Mouse (Mus musculus) lung, embryonic 15.5 days (tissue): ENCODE results near the gene Ogt. TPM values are rescaled to one million over a fixed set of nuclear protein-coding genes. Genes with fewer than 3 reads are reported as not detected.

ENCODE experiments used
- ATAC-seq: fragments of 200-750 bp; cut with Nextera tagmentation; 2 replicates; pipeline ENCODE4 v1.8.0; 2017; ENCODE audit warnings: moderate number of reproducible peaks, borderline replicate concordance; ENCODE audit not compliant: low FRiP score, low TSS enrichment; ENCODE audit errors: extremely low read depth
- H3K27ac ChIP-seq: fragments of 300-500 bp; sonication (generic); 2 replicates; pipeline ENCODE4 v1.5.1; 2015; ENCODE audit warnings: moderate library complexity, mild to moderate bottlenecking, inconsistent platforms
- H3K27me3 ChIP-seq: fragments of 300-500 bp; sonication (generic); 2 replicates; pipeline ENCODE4 v1.6.1; 2015; ENCODE audit warnings: inconsistent platforms
- H3K36me3 ChIP-seq: fragments of 300-500 bp; sonication (generic); 2 replicates; pipeline ENCODE4 v1.6.1; 2015; ENCODE audit warnings: inconsistent platforms
- H3K4me1 ChIP-seq: fragments of 300-500 bp; sonication (generic); 2 replicates; pipeline ENCODE4 v1.6.1; 2015; ENCODE audit warnings: inconsistent platforms
- H3K4me2 ChIP-seq: fragments of 300-500 bp; sonication (generic); 2 replicates; pipeline ENCODE4 v1.6.1; 2015; ENCODE audit warnings: inconsistent platforms, mild to moderate bottlenecking, moderate library complexity
- H3K4me3 ChIP-seq: fragments of 300-500 bp; sonication (generic); 2 replicates; pipeline ENCODE4 v1.5.1; 2015; ENCODE audit warnings: mild to moderate bottlenecking, inconsistent platforms
- H3K9ac ChIP-seq: fragments of 300-500 bp; sonication (generic); 2 replicates; pipeline ENCODE4 v1.6.1; 2015; ENCODE audit warnings: inconsistent platforms
- H3K9me3 ChIP-seq: fragments of 300-500 bp; sonication (generic); 2 replicates; pipeline ENCODE4 v1.6.1; 2016; ENCODE audit warnings: inconsistent platforms
- WGBS: fragments of 180-500 bp; shearing (Covaris S2); methylation state at CpG from one replicate; pipeline ENCODE4 v1.1.7; 2015; 5-methylcytosine and 5-hydroxymethylcytosine counted together
- polyA plus RNA-seq: library from polyadenylated mRNA; unstranded; fragments of >200 nt; fragmentation: Nextera tagmentation; extraction: Ambion mirVana; gene quantifications from 2 replicates; pipeline ENCODE4 v1.2.1, GENCODE M21; 2015

Gene Ogt
- 128 and 134 TPM in 2 replicates for polyA plus RNA-seq

DNA sequence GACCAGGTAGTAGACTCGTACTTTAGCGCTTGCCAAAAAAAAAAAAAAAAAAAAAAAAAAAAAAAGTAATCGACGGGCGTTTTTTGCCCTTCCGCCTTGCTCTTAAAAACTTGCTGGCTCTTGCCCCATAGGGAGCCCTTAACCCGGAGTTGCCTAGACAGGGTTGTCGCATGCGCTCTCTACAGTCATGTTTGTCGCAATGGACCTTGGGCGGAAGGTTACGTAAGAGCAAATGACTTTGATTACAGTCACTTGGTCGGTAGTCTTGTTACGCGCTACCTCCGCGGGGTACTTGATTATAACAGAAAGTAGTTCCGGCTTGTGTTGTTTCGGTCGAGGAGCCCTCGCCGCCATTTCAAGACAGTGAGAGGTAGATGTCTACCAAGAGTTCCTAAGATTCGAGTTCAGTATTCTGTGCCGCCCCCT is at the start of gene Ogt:
Ogt (plus strand) TSS at position 320 of the 426 bp plus-strand sequence.
- ATAC-seq = peak; percentile 96
- Histone ChIP-seq H3K36me3 (no peaks in the 10 kb centered on the region), H3K27ac (peak within 1 kb of the TSS; percentile 71), H3K27me3 (peaks cover 22% of the 10 kb centered on the region; the same call in 1 of the 2 replicates), H3K4me3 (peak within 1 kb of the TSS; percentile 64), H3K9me3 (no peaks in the 10 kb centered on the region), H3K4me1 (0 out of 2 replicates have a peak, but pooled peaks cover 8% of the 10 kb centered on the region), H3K4me2 (peak within 1 kb of the TSS; percentile 49), H3K9ac (peak within 1 kb of the TSS; percentile 71)
- 11% methylated on average over 24 of the region's 24 CpGs for WGBS

DNA sequence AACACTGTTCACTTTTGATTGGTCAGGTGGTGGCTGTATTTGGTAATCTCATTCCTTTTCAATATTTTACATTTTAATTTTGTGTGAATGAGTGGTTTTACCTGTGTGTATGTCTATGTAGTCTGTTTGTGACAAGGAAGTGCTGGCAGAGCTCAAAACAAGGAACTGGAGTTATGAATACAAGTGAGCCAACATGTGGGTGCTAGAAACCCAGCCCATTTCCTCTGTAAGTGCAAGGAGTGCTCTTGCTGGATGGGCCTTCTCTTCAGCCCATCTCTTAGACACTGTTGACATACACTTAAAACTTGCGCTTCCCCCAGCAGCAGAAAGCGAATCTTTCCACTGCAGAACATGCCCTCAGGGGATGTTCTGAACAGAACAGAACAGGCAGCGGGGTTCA is 23.7 kb upstream of the Ogt start:
- Histone ChIP-seq H3K27ac (no peak overlapping the region), H3K27me3 (no peaks in the 10 kb centered on the region), H3K4me3 (no peak overlapping the region), H3K4me1 (no peaks in the 10 kb centered on the region), H3K9ac (no peak overlapping the region), H3K9me3 (no peaks in the 10 kb centered on the region), H3K36me3 (no peaks in the 10 kb centered on the region), H3K4me2 (no peak overlapping the region)
- WGBS = 84% methylated on average over 3 of the region's 3 CpGs
- no peak for ATAC-seq

DNA sequence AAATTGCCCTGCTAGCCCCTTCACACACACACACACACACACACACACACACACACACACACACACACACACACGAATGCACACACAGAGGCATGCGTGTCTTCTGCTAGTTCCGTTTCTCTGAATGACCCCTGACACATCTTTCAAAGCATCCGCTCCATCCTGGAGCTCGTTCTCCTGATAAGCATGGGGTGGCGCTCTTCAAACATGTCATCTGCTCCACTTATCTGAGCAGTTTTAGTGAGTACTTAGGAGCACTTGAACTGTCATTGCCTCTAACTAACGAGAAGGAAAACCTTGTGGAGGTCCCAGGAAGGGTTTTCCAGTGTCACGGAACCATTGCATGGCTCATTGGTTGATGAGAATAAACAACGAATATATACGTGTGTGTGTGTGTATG is 22.0 kb upstream of the Ogt start:
- 48% methylated on average over 10 of the region's 10 CpGs for WGBS
- H3K9ac ChIP-seq = no peak overlapping the region
- no peaks in the 10 kb centered on the region for H3K27me3 ChIP-seq
- H3K4me2 ChIP-seq = no peak overlapping the region
- H3K4me1 ChIP-seq = no peaks in the 10 kb centered on the region
- H3K4me3 ChIP-seq = no peak overlapping the region
- H3K27ac ChIP-seq = no peak overlapping the region
- ATAC-seq = no peak
- H3K9me3 ChIP-seq = no peaks in the 10 kb centered on the region
- no peaks in the 10 kb centered on the region for H3K36me3 ChIP-seq

DNA sequence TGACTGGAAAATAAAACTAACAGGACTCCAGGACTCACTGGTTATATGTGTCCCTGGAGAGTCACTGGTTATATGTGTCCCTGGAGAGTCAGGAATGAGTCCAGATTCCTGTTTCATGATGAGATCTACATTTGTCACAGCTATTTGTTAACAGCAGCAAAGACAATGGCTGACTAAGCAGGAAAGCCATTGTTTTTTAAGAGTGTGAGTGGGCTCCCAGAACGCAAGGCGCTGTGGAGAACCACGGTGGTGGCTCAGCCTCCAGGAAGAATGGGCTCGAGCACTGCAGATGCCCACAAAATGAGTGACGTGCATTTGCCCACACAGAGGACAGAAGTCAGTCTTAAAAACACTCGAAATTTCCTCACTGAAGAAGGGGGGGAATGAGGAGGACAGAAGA is 19.5 kb upstream of the Ogt start:
- ATAC-seq = no peak
- H3K36me3 ChIP-seq = no peaks in the 10 kb centered on the region

DNA sequence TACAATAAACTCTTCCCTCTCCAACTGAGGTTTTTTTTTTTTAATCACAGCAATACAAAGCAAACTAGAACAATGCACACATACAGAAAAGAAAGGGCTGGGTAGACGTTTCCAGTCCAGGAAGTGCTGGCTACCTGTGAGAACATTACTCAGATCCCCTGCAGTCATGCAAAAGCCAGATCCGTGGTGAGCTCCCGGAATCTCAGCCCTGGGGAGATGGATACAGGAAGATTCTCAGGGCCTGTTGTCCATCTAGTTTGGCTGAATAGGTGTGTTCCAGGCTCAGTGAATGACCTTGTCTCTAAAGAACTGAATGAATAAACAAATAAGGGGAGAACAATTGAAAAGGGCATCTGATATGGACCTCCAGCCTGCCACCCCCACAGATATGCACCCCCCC is 17.3 kb upstream of the Ogt start:
- no peaks in the 10 kb centered on the region for H3K27me3 ChIP-seq
- H3K9me3 ChIP-seq = no peaks in the 10 kb centered on the region
- H3K36me3 ChIP-seq = no peaks in the 10 kb centered on the region
- no peak overlapping the region for H3K9ac ChIP-seq
- no peak overlapping the region for H3K27ac ChIP-seq
- no peaks in the 10 kb centered on the region for H3K4me1 ChIP-seq
- H3K4me3 ChIP-seq = no peak overlapping the region
- no peak for ATAC-seq
- WGBS = 41% methylated on average over 3 of the region's 3 CpGs
- no peak overlapping the region for H3K4me2 ChIP-seq

More for the DNA sequence above, 19.5 kb upstream of the Ogt start:
- Histone ChIP-seq H3K27ac (no peak overlapping the region), H3K9me3 (no peaks in the 10 kb centered on the region), H3K4me2 (no peak overlapping the region), H3K9ac (no peak overlapping the region), H3K4me3 (no peak overlapping the region), H3K27me3 (no peaks in the 10 kb centered on the region), H3K4me1 (no peaks in the 10 kb centered on the region)
- WGBS = 52% methylated on average over 6 of the region's 6 CpGs

DNA sequence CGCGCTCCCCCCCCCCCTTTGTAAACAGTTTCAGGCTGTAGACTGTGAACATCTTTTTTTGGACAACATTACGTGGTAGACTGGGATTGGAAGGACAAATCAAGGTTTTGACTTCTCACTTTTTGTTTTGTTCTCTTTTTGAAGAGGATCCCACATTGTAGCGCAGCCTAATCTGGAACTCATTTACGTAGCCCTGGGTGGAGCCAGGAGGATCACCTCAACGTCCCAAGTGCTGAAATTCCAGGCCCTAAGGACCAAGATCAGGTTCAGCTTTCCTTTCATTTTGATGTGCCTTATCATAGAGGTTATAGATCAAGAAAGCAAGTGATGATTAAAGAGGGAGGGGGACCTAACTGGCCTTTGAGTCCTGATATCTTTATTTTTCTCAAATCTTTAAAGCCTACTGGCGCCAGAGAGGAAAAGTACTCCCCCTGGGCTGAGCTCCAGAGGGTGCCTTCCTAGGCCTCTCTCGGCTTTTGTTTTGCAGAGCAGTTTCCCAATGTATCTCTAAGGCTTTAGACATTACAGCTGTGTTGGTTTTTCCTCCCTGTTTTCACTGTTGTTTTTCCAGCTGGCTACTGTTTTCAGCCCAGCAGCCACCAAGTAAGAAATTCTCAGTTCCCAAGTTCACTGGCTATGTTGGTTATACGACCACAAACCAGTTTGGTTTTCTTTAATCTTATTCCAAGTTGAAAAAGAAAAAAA is 2.9 kb upstream of the Ogt start:
- Histone ChIP-seq H3K4me1 (0 out of 2 replicates have a peak, but pooled peaks cover 3% of the 10 kb centered on the region), H3K27me3 (peaks cover 22% of the 10 kb centered on the region; the same call in 1 of the 2 replicates), H3K36me3 (no peaks in the 10 kb centered on the region), H3K4me2 (no peak overlapping the region), H3K27ac (no peak overlapping the region), H3K9me3 (no peaks in the 10 kb centered on the region), H3K4me3 (no peak overlapping the region), H3K9ac (no peak overlapping the region)
- 42% methylated on average over 9 of the region's 9 CpGs for WGBS
- ATAC-seq = no peak

DNA sequence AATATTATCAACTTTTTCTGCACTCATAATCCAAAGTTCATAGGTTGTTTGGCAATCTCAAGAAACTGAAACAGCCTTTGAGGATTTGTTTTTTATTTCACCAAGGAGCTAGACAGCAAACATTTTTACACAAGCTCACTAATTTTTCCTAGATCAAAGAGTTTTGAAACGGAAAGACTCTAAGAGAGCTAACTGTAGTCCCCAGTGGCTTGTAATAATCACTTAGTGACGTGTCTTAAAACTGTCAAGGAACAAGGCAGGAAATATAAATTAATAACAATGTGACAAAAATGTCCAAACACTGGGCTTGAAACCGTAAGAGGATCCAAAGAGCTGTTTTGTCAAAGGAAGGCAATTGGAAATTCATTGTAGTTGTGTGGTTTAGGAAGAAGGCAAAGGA is 1.0 kb upstream of the Ogt start:
- no peaks in the 10 kb centered on the region for H3K36me3 ChIP-seq
- peak overlapping the region; percentile 64; the same call in 1 of the 2 replicates for H3K4me3 ChIP-seq
- H3K4me1 ChIP-seq = 0 out of 2 replicates have a peak, but pooled peaks cover 8% of the 10 kb centered on the region
- H3K9me3 ChIP-seq = no peaks in the 10 kb centered on the region
- H3K4me2 ChIP-seq = peak overlapping the region; percentile 49
- 22% methylated on average over 3 of the region's 3 CpGs for WGBS
- peaks cover 22% of the 10 kb centered on the region; the same call in 1 of the 2 replicates for H3K27me3 ChIP-seq
- 0 out of 2 replicates have a peak overlapping the region, but pooled peaks have one; percentile 41 for H3K27ac ChIP-seq
- H3K9ac ChIP-seq = peak overlapping the region; percentile 44; the same call in 1 of the 2 replicates
- ATAC-seq = no peak

DNA sequence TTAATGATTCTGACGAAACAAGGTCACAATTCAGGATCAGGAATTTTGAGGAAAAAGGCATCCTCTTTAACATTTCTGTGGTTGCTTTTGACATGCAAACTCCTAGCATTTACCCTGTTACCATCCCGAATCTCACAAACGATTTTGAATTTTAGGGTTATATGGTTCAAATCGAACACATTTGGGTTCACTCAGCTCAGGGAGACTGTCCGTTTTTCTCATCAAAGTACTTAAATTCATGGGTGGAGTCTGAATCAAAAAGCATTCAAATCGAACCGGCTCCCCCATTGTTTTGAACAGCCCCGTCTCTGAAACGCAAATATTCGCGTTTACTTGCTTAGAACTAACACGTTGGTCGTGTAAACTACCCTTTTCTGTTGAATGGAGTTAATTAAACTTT is 554 bp upstream of the Ogt start:
- H3K4me3 ChIP-seq = peak overlapping the region; percentile 64
- peak overlapping the region; percentile 41; the same call in 1 of the 2 replicates for H3K27ac ChIP-seq
- no peaks in the 10 kb centered on the region for H3K36me3 ChIP-seq
- peaks cover 22% of the 10 kb centered on the region; the same call in 1 of the 2 replicates for H3K27me3 ChIP-seq
- H3K4me1 ChIP-seq = 0 out of 2 replicates have a peak, but pooled peaks cover 8% of the 10 kb centered on the region
- H3K9ac ChIP-seq = peak overlapping the region; percentile 44; the same call in 1 of the 2 replicates
- H3K9me3 ChIP-seq = no peaks in the 10 kb centered on the region
- ATAC-seq = no peak
- WGBS = 14% methylated on average over 13 of the region's 13 CpGs
- H3K4me2 ChIP-seq = peak overlapping the region; percentile 49

DNA sequence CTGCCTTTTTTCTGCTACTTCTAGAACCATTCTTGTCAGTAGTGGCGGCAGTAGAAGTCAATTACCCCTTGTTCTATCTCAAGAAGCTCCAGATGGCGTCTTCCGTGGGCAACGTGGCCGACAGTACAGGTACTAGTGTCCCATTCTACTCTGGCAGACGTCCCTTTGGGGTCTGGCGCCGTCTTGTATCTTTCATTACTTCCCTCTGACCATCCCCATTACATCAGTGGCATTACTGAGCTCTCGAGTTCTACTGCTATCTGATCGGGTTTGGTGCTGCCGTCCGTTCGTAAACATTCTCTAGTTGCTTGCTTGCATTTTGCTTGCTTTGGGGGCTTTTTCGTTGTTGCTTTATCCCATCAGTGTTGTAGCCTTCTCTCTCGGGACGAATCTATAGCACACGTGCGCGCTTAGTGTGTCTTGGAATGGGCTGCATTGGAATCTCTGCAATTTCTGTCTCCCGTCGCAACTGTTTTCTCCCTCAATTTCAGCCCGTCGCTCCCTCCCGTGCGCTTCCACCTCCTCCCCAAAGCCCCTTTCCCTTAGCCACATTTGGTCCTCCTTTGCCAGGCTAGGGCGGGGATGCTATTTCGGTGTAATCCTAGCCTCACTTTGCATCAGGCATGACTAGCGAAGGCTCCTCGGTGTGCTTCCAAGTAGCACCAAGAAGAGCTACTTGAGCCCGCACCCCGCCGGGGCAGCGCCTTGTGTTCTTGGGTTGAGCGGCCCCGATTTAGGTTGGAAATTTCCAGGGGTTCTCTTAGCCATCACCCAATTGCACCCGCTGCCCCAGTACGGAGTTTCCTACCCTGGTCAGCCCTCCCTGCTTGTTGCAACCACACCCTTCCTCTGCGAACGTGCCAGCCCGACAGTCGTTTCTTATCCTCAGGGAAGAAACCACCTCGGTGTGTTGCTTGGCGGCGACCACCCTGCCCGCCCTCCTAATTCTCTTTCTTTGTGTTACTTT is 617 bp downstream of the Ogt start:
- peak; percentile 44 for ATAC-seq

DNA sequence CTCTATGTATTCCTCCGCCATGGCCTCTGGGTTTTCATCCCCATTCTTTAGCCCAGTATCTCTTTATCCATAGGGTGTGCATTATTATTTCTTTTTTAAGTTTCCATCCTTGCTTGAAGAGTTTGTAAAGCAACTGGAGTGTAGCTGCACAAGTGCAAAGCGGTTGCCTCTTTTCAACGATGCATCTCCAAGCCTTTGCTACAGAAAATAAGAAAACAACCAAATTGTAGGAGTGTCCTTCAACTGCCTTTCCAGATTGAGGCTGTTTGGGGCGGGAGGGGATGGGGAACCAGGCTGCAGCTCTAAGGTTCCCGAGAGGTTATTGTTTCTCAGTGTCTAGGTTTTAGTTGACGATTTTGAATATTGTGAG is 1.3 kb downstream of the Ogt start:
- H3K27me3 ChIP-seq = peaks cover 17% of the 10 kb centered on the region; the same call in 1 of the 2 replicates
- ATAC-seq = no peak
- H3K27ac ChIP-seq = no peak overlapping the region
- H3K4me2 ChIP-seq = peak overlapping the region; percentile 56
- WGBS = 14% methylated on average over 6 of the region's 6 CpGs
- H3K36me3 ChIP-seq = no peaks in the 10 kb centered on the region
- 0 out of 2 replicates have a peak, but pooled peaks cover 8% of the 10 kb centered on the region for H3K4me1 ChIP-seq
- H3K9ac ChIP-seq = peak overlapping the region; percentile 71
- H3K9me3 ChIP-seq = no peaks in the 10 kb centered on the region
- H3K4me3 ChIP-seq = peak overlapping the region; percentile 64

More for the DNA sequence above, 617 bp downstream of the Ogt start:
- Histone ChIP-seq H3K4me1 (0 out of 2 replicates have a peak, but pooled peaks cover 8% of the 10 kb centered on the region), H3K36me3 (no peaks in the 10 kb centered on the region), H3K27me3 (peaks cover 21% of the 10 kb centered on the region; the same call in 1 of the 2 replicates), H3K4me3 (peak overlapping the region; percentile 64), H3K9me3 (no peaks in the 10 kb centered on the region), H3K27ac (peak overlapping the region; percentile 71), H3K4me2 (peak overlapping the region; percentile 56), H3K9ac (peak overlapping the region; percentile 71)
- 9% methylated on average over 45 of the region's 45 CpGs for WGBS

DNA sequence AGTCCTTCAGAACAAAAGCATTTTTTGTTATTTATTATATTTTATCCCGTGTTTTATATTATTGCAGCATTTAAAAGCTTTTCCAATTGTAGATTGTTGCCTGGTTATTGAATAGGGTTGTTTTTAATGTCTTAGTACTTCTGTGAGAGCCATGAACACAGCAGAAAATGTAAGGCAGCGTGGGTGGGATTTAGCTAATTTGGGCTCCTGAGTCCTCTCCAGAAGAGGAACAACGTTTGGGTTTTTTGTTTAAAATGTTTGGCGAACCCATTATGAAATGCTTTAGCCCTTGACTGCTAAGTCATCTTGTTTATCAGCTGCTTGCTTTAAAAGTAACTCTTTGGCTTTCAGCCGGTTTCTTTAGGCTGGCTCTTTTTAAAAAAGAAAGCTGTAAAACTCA is 2.2 kb downstream of the Ogt start:
- 17% methylated on average over 5 of the region's 5 CpGs for WGBS
- Histone ChIP-seq H3K9ac (peak overlapping the region; percentile 71; the same call in 1 of the 2 replicates), H3K4me3 (peak overlapping the region; percentile 64), H3K4me1 (0 out of 2 replicates have a peak, but pooled peaks cover 8% of the 10 kb centered on the region), H3K4me2 (peak overlapping the region; percentile 56), H3K27ac (no peak overlapping the region), H3K36me3 (no peaks in the 10 kb centered on the region), H3K9me3 (no peaks in the 10 kb centered on the region), H3K27me3 (peaks cover 17% of the 10 kb centered on the region; the same call in 1 of the 2 replicates)
- ATAC-seq = no peak
